Mouse (Mus musculus) thymus, postnatal 25 days (tissue): Measurements from ENCODE around the gene Mpdz.

ENCODE experiments used
- DNase-seq: peaks from one replicate; pipeline ENCODE4 v3.0.0; 2022

Mpdz gene

DNA sequence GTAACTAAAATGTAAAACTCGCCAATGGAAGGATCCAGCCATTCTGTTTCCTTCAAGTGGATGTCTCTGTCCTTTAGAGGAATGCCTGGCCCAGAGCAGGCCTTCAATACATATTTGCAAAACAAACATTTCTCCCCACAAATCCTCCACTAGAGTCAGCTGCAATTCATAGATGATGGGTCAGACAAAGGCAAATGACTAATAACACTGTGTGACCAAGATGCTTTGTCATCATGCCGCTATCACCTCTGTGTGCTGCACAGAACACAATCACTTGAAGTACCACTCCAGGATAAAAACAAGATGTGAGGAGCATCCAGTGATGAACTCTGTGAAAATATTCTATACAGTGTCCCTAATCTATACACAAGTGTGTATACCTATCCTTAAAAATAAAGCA, 55.0 kb downstream of the Mpdz start:
- no peak for DNase-seq

DNA sequence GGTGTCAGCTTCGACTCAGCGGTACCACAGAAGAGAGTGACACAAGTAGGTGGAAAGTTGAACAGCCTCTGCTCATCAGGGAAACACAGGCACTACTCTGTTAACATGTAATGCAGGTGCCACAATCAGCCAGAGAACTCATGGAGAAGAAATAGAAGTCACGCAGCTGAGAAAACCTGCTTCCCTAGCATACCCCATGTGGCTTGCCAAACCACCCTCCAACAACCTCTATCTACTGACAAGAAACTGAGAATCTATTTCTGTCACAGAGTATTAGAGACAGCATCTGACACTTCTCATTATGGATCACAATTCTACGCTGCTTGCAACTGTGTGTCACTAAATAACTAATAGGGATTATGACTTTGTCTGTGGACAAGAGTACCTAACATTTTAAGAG, 70.3 kb downstream of the Mpdz start:
- no peak for DNase-seq

DNA sequence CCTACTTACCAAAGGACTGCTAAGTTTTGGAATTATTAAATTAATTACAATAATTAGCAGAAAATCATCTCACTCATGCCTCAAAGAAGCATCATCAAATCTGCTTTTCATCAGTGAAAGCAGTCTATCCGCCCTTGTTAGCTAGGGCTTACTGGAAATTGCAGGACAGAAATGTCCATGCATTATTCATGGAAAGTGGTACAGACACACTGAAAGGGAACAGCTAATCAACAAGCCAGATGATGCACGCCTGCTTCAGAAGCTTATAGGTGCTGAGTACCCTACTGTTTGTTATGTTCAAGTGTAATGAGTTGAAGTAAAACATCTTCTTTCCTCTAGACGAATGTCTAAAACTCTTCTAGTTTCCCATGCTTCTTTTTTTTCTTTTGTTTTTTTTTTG, 91.2 kb downstream of the Mpdz start:
- no peak for DNase-seq

DNA sequence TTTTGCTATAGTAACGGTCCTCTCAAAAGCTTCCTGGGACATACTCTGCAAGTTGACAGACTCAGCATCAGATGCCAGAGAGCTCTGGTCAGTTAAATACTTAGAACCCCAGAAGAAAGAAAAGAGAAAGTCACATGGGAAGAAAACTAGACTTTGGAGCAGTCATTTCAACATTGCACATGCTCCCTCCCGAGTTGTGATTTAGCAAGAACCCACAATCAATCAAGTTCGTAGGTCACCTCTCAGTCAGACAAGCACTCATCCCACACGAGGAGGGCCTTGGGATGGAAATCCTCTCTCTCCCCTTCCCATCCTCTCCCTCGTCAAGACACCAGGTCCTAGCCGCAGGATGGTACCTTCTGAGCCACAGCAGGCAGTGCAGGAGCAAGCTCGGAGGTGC, 94.0 kb downstream of the Mpdz start:
- DNase-seq, result no peak

DNA sequence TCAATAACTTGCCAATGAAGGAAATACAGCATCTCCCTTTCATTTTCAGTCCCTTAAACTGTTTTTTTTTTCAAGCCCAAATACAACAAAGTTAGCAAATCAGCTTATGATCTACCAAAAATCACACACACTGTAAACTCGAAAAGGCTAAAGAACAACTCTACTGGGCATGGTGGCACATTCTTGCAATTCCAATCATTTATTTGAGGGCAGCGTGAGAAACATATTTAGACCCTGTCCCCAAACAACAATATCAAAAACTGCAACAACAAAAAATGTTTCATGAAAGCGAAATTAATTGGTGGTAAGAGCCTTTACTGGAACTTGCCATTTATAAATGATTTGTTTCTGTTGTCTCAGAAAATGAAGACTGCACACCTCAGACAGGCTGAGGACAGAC, 97.5 kb downstream of the Mpdz start:
- no peak for DNase-seq

DNA sequence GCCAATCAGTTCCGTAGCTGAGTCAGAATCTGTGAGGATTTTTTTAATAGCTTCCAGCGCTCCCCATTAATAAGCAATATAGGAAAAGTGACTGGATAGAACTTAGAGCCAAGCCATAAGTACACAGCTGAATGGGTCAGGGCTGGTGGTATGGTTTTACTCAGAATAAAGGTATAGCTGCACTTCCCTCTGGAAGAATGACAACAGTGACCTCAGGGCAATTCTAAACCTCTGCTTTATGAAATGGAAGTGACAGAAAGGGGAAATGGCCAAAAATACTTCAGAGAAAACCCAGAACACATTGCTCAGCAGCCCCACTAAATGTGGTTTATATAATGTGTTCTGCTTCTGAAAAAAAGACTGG, 109.0 kb downstream of the Mpdz start:
- DNase-seq, result no peak

DNA sequence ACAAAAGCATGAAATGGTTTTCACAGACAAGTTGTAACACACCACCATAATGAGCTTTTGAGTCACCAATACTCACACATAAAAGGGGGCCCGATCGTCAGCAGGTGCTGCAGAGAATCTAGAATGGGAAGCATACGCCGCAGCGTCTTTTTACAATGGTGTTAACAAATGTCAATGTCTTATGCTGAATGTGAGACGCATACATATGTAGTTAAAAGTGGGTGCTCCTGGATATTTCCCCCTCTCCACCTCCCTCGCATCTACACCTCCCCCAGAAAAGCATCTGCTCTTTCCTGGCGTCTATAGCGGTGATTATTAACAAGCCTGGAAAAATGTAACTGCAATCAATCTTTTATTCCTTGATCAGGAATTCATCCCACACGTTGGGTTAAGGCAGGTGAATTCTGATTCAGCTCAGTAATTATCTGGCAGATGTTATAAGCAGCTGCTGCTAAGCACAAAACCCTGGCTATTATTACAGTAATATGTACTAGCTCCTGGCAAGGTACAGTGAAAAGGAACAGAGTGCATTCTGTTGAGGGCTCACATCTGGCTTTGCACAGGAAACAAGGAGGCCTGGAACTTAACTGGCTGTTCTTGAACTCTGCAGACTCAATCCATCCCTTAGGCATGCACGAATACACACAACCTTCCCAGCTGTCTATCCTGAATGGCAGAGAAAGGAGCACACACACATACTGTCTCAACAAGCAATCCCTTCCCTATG, 109.6 kb downstream of the Mpdz start:
- no peak for DNase-seq

DNA sequence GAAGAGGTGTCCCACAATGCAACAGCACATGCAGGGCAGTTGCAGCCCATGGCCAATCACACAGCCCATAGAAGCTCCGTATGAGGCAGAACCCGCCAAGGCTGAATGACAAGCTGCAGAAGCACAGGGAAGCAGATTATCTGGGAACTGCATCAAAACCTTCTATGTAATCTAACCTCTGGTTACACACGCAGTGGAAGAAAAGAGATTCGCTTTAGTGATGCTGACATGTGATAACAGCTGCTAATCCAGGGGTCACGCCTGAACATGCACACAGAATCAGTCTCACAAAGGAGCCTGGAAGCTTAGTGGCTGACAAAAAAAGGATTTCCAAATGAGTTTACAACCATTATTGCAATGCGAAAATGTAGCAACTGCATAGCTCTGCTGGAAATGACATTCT, 110.2 kb downstream of the Mpdz start:
- no peak for DNase-seq

DNA sequence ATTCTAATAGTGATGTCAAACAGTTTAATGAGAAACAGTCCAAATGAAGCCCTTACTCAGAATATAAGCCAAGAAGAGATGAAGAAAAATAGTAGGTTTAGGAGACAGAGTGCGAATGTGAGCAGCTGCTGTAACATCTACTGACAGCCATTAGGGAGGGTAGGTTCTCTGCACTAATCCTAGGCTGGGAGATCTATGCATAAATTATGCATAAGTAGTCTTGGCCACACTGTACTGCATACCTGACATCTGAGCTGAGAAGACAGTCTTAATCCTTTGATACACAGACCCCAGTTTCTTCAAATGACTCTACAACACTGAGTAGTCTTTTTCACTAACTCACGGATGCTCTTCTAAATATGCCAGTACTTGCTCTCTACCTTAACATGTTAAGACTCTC, 114.9 kb downstream of the Mpdz start:
- no peak for DNase-seq

DNA sequence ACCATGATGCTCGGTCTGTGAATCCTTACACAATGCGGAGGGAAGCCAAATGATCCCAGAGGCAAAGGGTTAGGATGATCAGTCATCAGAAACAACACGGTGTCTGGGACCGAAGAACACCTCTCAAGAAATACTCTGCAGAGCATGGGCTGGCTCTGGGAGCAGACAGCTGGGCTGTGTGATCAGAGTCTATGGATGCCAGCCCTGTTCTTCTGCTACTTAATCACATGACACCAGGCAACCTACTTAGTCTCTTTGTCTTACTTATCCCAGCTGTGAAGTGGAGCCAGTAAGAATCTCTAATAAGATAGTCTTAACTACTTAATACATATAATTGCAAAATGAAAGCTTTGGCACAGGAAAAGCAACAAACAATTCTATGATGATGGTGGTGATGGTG, 118.8 kb downstream of the Mpdz start:
- no peak for DNase-seq

DNA sequence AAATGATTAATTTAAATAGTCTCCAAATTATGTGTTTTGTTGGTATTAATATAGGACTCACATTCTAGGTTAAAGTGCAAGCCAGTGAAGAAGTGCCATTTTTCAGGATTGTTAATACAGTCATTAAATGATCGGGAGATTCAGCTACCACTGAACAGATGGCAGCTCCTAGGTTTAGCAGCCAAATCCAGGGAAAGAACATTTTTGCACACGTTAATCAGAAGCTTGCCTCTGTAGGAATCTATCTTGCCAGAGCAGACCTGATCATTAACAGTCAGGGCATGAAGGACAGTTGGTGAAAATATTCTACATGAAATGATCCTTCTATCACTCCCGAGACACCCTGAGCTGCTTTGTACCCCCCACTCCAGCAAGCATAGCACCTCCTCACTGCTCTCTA, 120.4 kb downstream of the Mpdz start:
- no peak for DNase-seq

DNA sequence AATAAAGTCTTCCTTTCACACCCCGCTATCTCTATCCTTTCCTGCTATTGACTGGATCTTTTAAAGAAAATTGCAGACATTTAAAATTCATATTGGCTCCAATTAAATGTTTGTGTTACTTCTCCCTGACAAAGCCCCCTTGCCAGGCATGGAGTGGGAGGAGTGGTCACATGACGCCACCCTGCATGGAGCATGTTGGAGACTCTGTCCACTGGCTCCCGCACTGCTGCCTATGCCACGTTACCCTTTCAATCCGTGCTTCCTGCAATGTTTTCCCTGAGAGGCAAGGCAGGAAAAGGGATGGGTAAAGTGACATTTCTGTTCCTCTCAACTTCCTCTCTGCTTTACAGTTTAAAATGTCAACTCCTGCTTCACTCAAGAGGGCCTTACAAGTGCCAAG, 128.0 kb downstream of the Mpdz start:
- DNase-seq, result no peak

DNA sequence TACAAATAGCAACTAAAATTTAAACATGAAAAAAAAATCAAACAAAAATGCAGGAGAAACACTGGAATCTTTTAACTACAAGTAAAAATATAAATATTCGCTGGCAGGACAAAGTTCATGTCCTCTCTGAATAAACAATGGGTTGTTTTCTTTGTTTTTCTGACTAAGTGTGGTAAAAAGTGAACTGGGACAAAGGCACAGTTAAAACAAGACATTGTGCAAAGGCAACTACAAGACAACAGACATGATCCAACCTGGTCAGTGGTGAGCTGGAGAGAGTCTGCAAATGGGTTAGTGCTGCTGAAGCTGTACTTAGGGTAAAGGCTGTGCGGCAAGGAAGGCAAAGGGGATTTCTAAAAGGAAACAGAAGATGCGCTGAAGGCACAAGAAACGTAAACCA, 129.4 kb downstream of the Mpdz start:
- DNase-seq, result no peak

DNA sequence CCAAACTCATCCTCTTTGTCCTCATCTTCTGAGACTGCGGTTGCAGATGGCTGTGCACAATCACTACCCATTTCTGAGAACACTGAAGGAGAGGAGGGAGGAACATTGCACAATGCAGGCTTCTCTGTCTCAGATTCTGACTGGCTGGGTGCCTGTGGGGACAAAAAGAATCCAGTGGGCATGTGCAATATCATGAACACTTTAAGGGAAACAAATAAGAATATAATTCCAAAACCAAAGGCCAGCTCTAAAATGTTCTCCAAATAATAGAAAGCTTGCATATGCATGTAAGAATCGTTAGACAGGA, 132.5 kb downstream of the Mpdz start:
- DNase-seq, result no peak

DNA sequence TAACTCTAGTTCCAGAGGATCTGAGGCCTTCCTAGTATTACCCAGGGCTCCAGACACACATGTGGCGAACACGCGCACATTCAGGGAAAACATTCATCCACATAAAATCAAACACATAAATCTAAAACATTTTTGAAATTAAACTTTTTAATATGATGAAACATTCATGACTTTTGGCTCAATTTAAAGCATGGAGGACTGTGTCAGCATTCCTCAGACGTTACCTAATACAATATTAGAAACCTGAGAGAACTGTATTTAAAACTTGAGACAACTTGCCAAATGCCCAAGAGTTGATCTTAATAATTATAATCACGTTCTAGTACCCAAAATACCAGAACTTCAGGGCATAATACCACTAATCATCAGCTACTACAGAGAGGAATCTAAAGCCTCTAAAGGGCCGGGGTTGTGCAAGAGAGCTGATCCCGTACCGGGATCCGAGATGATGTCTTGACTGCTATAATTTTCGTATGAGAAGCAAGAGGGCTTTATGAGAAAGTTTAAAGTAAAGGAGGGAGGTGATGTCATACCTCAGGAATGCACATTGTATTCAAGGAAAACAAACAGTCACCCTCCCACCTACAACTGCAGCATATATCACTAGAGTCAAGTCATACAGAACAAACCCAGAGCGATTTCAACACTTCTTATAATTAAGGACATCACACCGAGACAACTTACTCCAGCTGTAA, 133.0 kb downstream of the Mpdz start:
- DNase-seq, result no peak

DNA sequence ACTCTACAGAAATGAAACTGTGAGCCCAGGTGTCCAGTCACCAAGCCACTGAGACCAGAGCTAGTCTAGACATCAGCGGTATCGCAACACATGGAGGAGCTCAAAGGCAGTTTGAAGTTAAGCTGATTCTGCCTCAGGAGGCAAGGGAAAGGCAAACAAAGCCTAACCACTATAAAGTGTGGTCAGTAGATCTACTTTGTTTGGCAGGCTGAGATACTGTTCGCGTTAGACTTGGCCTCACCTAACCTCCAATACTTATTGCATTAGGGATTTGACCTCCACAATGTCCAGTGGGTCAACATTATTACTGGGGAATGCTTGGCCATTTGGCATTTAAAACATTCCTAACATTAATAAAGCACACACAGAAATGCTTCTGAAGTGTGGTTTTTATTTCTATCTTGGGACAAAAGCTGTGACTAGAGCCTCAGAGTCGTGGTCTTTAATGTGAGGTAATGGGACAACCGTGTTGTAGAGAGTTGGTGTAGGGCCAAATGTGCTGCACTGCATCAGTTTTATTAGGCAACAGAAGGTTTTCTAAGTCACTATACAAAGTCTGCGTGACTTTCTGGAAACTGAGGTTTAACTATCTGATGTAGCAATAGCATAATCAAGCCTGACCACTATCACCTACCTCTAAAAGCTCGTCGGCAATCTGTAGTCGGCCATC, 134.9 kb downstream of the Mpdz start:
- no peak for DNase-seq

DNA sequence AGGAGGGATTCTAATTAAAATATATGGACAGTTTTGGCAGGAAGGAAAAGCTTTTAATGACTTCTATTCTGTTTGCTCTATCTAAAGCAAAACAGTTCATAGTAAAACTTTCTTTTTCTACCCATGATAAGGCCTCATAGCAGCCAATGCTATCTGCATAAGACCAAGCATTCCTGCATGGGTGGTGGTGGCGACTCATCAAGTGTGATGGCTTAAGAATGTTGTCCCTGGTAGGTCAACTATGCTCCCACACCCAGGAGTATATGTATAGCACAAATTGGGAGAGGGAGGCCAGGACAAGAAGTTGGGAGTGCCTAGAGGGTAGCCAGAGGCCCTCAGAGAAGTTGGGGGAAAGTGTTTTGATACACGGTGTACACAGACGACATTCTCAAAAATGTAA, 140.6 kb downstream of the Mpdz start:
- no peak for DNase-seq

DNA sequence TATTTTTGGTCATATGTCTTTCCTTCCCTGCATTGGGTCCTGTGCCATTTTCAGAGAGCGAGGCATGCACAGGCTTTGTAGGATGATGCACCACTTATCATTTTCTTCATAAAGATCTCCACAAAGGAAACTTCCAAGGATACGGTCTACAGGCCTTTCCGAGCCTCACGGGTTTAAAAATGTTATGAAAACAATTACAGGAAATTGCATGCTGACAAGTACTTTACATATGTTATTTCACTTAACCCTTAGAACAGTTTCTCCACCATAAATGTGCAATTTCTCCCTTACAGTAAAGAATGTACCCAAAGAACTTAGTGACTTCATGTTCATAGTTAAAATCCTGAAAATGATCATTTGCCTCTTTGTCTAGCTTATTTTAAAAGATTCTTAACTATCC, 144.2 kb downstream of the Mpdz start:
- DNase-seq, result no peak

DNA sequence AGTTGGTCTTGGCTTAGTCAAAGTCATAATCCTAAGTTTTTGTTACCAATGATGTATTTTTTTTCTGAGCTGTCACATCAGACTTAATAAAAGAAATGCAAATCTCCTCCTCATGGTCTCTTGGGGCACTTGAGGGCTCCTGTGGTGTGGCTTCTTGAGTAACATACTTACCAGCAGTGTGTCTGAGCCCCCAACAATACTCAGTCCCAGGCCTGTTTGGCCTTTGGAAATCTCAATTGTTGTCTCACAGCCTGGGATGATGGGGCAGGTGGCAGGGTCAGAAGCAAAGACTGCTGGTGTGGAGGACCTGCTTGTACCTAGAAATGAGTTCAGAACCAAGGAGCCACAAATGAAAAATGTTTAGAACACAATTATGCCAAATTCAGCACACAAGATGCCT, 149.3 kb downstream of the Mpdz start:
- no peak for DNase-seq

DNA sequence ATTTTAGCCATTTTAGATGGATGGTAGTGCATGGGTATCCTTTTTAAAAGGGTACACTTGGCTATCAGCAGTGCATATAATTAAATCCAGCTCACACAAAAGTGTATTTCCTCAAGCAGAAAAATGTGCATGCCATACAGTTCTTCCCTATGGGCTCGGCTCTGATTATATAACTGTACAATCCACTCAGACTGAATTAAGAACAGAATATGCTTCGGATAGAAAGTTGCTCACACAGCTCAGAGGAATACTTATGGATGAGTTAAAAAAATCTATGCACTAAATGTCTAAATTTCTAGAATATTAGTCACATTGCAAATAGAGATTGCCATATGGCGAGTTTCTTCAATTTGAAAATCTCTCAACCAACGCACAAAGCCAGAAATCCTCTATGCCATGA, 157.1 kb downstream of the Mpdz start:
- DNase-seq, result no peak

DNA sequence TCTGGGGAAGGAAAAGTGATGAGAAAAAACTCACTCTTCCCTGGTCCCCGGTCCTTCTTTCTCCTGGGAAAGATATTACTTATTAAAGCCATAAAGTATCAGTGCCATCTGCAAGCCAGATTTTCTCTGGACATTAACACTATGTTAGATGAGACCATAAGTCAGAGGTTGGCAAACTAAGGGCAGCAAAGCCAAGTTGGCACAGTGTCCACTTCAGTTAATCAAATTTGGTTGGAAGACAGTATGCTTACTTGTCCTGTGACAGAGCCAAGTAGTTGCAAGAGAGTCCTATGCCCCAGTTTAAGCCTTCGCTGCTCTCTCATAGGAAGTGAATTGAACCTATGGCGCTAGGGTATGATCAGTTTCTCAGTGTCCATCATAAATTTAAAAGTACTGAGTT, 159.0 kb downstream of the Mpdz start:
- DNase-seq, result no peak

DNA sequence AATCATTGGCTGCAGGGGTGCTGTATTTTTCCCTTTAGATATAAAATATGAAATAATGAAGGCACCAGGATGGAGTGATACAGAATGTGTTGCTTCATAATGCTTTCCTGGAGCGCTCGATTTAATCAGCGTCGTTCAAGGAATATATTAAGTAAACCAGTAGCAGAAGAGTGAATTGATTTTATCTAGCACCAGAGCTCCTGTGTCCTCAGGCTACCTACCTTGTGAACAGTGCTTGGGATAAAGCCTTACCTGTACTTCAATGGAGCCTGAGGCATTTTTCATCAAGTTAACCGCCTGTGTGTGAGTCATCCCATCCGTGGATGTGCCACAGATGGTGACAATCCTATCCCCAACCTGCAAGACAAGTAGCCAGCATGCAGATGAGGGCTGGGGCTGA, 159.5 kb downstream of the Mpdz start:
- DNase-seq, result no peak

DNA sequence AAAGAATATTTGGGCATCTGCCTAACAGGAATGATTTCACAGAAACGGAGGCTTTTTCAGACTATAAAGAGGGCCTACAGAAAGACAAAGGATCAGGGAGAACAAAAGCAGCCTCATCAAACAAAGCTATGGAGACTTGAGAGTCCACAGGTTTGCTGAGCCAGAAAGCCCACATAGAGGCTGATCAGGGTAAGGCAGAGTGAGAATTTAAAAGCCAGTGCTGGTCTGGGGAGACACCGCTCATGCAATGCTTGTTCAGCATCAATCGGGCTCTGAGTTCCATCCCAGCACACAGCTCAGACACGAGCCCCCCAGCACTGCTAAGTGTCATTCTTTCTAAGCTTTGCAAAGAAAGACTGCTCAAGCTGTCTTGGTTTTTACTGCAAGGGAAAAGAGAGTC, 162.5 kb downstream of the Mpdz start:
- DNase-seq, result no peak

DNA sequence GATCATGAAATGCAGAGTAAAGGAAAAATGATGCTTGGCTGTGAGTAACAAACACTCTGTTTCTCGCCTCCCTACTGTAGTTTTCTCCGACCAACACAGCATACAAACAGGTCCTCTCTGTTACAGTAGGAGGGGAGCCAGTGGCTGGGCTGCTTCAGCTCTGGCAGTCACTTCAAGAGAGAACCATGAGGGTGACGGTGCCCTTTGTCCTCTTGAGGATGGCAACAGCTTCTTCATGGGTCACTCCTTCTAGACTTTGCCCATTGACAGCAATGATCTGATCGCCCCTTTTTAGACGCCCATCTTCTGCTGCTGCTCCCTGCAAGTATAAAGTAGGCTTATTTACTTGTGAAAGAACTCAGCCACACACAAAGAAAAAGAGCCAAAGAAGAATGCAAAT, 163.2 kb downstream of the Mpdz start:
- no peak for DNase-seq
